Mouse (Mus musculus): Measurements from ENCODE around the gene Abhd16a.

Gene Abhd16a

GRCm38 (mm10) chr17:35147922-35148639 is 59.0 kb downstream of the Abhd16a start:
- no peak for DNase-seq (ENCODE audit: low spot score)

- no peak for DNase-seq (ENCODE audit: low spot score)
Observed at GRCm38 (mm10) chr17:35152121-35152520, 63.1 kb downstream of the Abhd16a start.

Measured in c-Kit-positive CD71-positive TER-119-positive erythroid progenitor cells, embryonic 14.5 days (primary cell).